In genomic region chr8:25392766-25393166, GRCm38 (mm10) we compare ENCODE assay signal across 17 mouse cellular contexts.
DNase-seq lines count a peak whose midpoint lies in the region; ATAC-seq lines count a peak whose summit lies in the region.
"Had no signal": no experiment of that assay in that cellular context is flagged by ENCODE, and none has a peak within 500 bp of the region (broad histone marks: within the 10 kb centered on the region; RNA-seq: fewer than 3 reads in every experiment).

No protein-coding gene starts in this region.

- H3K27ac ChIP-seq in forebrain, embryonic 10.5 days: peak overlapping the region; percentile 66
- peak overlapping the region; percentile 66 for H3K27ac ChIP-seq in hindbrain, embryonic 12.5 days
- peak overlapping the region; percentile 61 for H3K27ac ChIP-seq in midbrain, embryonic 14.5 days (replicated peaks; ENCODE audit: low read depth, low read length)
- H3K27ac ChIP-seq: heart, adult 2 months; intestine, embryonic 15.5 days; limb, embryonic 12.5 days had no signal

- no peaks in the 10 kb centered on the region for H3K36me3 ChIP-seq in forebrain, embryonic 10.5 days (replicated peaks)
- H3K36me3 ChIP-seq in hindbrain, embryonic 12.5 days: no peaks in the 10 kb centered on the region
- no peaks in the 10 kb centered on the region for H3K36me3 ChIP-seq in midbrain, embryonic 14.5 days (ENCODE audit: control insufficient read depth, insufficient read depth, low read length)
- H3K36me3 ChIP-seq: intestine, embryonic 15.5 days; limb, embryonic 12.5 days had no signal

- H3K9ac ChIP-seq in hindbrain, embryonic 12.5 days: no peak overlapping the region; the same call in 1 of the 2 replicates
- no peak overlapping the region for H3K9ac ChIP-seq in midbrain, embryonic 14.5 days (replicated peaks; ENCODE audit: low read length)
- H3K9ac ChIP-seq: intestine, embryonic 15.5 days; limb, embryonic 12.5 days had no signal

- H3K9me3 ChIP-seq in forebrain, embryonic 10.5 days: no peaks in the 10 kb centered on the region
- no peaks in the 10 kb centered on the region for H3K9me3 ChIP-seq in hindbrain, embryonic 12.5 days (replicated peaks)
- H3K9me3 ChIP-seq in midbrain, embryonic 14.5 days (ENCODE audit: control insufficient read depth, low read length): no peaks in the 10 kb centered on the region
- H3K9me3 ChIP-seq: intestine, embryonic 15.5 days; limb, embryonic 12.5 days had no signal

- 5% methylated on average over 6 of the region's 6 CpGs for WGBS in forebrain, embryonic 10.5 days
- WGBS in hindbrain, embryonic 12.5 days: 10% methylated on average over 6 of the region's 6 CpGs
- 2% methylated on average over 6 of the region's 6 CpGs for WGBS in midbrain, embryonic 14.5 days

- peak; percentile 29 for ATAC-seq in hindbrain, embryonic 12.5 days (ENCODE audit: low FRiP score)
- peak; percentile 32; the same call in 1 of the 2 replicates for ATAC-seq in midbrain, embryonic 14.5 days (ENCODE audit: low FRiP score, low TSS enrichment)
- ATAC-seq: intestine, embryonic 15.5 days had no signal

- no peak overlapping the region for H3K4me2 ChIP-seq in hindbrain, embryonic 12.5 days (replicated peaks)
- peak overlapping the region; percentile 18; the same call in 1 of the 2 replicates for H3K4me2 ChIP-seq in midbrain, embryonic 14.5 days (ENCODE audit: low read length)
- H3K4me2 ChIP-seq: intestine, embryonic 15.5 days; limb, embryonic 12.5 days had no signal

- H3K4me3 ChIP-seq in forebrain, embryonic 10.5 days: peak overlapping the region; percentile 16; the same call in 1 of the 2 replicates
- no peak overlapping the region for H3K4me3 ChIP-seq in hindbrain, embryonic 12.5 days
- H3K4me3 ChIP-seq in midbrain, embryonic 14.5 days (replicated peaks; ENCODE audit: low read depth, low read length): no peak overlapping the region
- H3K4me3 ChIP-seq: erythroblast, embryonic 14.5 days; heart, adult 2 months; intestine, embryonic 15.5 days; limb, embryonic 12.5 days had no signal

- DNase-seq in embryo, embryonic 10 days (ENCODE audit: low spot score): peak; percentile 17
- peak; percentile 41 for DNase-seq in forebrain, embryonic 10.5 days (ENCODE audit: extremely low spot score, low spot score)
- DNase-seq in midbrain, embryonic 14.5 days: peak; percentile 73
- DNase-seq in kidney, adult 9 months: no peak
- DNase-seq in Muller cell, postnatal 12 days (ENCODE audit: inconsistent ontology term): no peak
- no peak for DNase-seq in thymus, adult 18-20 months
- no peak for DNase-seq in thymus, postnatal 36 days
- DNase-seq: adrenal gland, postnatal 14 days; B cell, adult 2 months; cerebellum, postnatal 36 days; heart, adult 2 months; kidney, postnatal 4 days; layer of hippocampus, postnatal 36 days had no signal

- peaks cover 65% of the 10 kb centered on the region for H3K4me1 ChIP-seq in forebrain, embryonic 10.5 days
- H3K4me1 ChIP-seq in hindbrain, embryonic 12.5 days: peaks cover 31% of the 10 kb centered on the region
- H3K4me1 ChIP-seq in midbrain, embryonic 14.5 days (ENCODE audit: control insufficient read depth, insufficient read depth, low read length): peaks cover 36% of the 10 kb centered on the region
- H3K4me1 ChIP-seq: intestine, embryonic 15.5 days had no signal

- H3K27me3 ChIP-seq in forebrain, embryonic 10.5 days (ENCODE audit: poor library complexity, severe bottlenecking): peaks cover 67% of the 10 kb centered on the region
- 0 out of 2 replicates have a peak, but pooled peaks cover 3% of the 10 kb centered on the region for H3K27me3 ChIP-seq in hindbrain, embryonic 12.5 days
- H3K27me3 ChIP-seq in midbrain, embryonic 14.5 days (ENCODE audit: control insufficient read depth, insufficient read depth, low read length): no peaks in the 10 kb centered on the region
- H3K27me3 ChIP-seq: intestine, embryonic 15.5 days; limb, embryonic 12.5 days had no signal

Comparison
In these comparisons a context has a peak if more than half of its experiments do, and no peak if none do; other contexts are left out.
1. DNase-seq: peak in embryo, embryonic 10 days (single experiment), forebrain, embryonic 10.5 days (single experiment) and midbrain, embryonic 14.5 days (single experiment); none in kidney, adult 9 months (single experiment), Muller cell, postnatal 12 days (single experiment), thymus, adult 18-20 months (0 of 2) and thymus, postnatal 36 days (0 of 2).
2. Peak in every context shown above with its lines, with median percentiles within 50 percentile points of each other: H3K27ac ChIP-seq.